ENCODE assay signal across 27 mouse cellular contexts in genomic region chr16:56490861-56491260, GRCm38 (mm10).
"Had no signal": no experiment of that assay in that cellular context is flagged by ENCODE, and none has a peak within 500 bp of the region (broad histone marks: within the 10 kb centered on the region; RNA-seq: fewer than 3 reads in every experiment).

No protein-coding gene starts in this region.

- H3K9me3 ChIP-seq: heart, embryonic 13.5 days; heart, embryonic 15.5 days; hindbrain, embryonic 13.5 days; hindbrain, embryonic 15.5 days; kidney, embryonic 15.5 days; limb, embryonic 12.5 days; limb, embryonic 15.5 days; liver, embryonic 12.5 days had no signal

- H3K4me3 ChIP-seq: heart, adult 2 months; heart, embryonic 13.5 days; heart, embryonic 15.5 days; hindbrain, embryonic 13.5 days; hindbrain, embryonic 15.5 days; kidney, embryonic 15.5 days; limb, embryonic 12.5 days; limb, embryonic 15.5 days; liver, embryonic 12.5 days had no signal

- H3K4me1 ChIP-seq: heart, embryonic 13.5 days; hindbrain, embryonic 13.5 days; hindbrain, embryonic 15.5 days; kidney, embryonic 15.5 days; limb, embryonic 12.5 days; limb, embryonic 15.5 days; liver, embryonic 12.5 days had no signal

- H3K27me3 ChIP-seq: heart, embryonic 13.5 days; heart, embryonic 15.5 days; hindbrain, embryonic 13.5 days; hindbrain, embryonic 15.5 days; kidney, embryonic 15.5 days; limb, embryonic 12.5 days; limb, embryonic 15.5 days; liver, embryonic 12.5 days had no signal

- H3K27ac ChIP-seq: heart, adult 2 months; heart, embryonic 13.5 days; heart, embryonic 15.5 days; hindbrain, embryonic 13.5 days; hindbrain, embryonic 15.5 days; hindbrain, postnatal 0 days; kidney, embryonic 15.5 days; kidney, postnatal 0 days; limb, embryonic 12.5 days; limb, embryonic 15.5 days; liver, embryonic 12.5 days; liver, embryonic 14.5 days had no signal

- DNase-seq: gastrocnemius, postnatal 14 days; gastrocnemius, postnatal 36 days; heart, adult 11 months; heart, adult 2 months; heart, postnatal 14 days; heart, postnatal 36 days; kidney, adult 11 months; kidney, adult 2 months; kidney, adult 9 months; kidney, postnatal 14 days; kidney, postnatal 36 days; layer of hippocampus, adult 9-11 months; layer of hippocampus, postnatal 36 days; left cerebral cortex, postnatal 4 days had no signal

- H3K36me3 ChIP-seq: heart, embryonic 13.5 days; heart, embryonic 15.5 days; hindbrain, embryonic 13.5 days; hindbrain, embryonic 15.5 days; kidney, embryonic 15.5 days; limb, embryonic 12.5 days; limb, embryonic 15.5 days; liver, embryonic 12.5 days had no signal

- H3K9ac ChIP-seq: heart, embryonic 13.5 days; heart, embryonic 15.5 days; hindbrain, embryonic 13.5 days; hindbrain, embryonic 15.5 days; kidney, embryonic 15.5 days; limb, embryonic 12.5 days; limb, embryonic 15.5 days; liver, embryonic 12.5 days; liver, embryonic 14.5 days had no signal

- ATAC-seq: hindbrain, postnatal 0 days; intestine, embryonic 16.5 days; liver, embryonic 12.5 days had no signal

- H3K4me2 ChIP-seq: heart, embryonic 11.5 days; heart, embryonic 13.5 days; heart, embryonic 15.5 days; hindbrain, embryonic 13.5 days; hindbrain, embryonic 15.5 days; kidney, embryonic 15.5 days; limb, embryonic 12.5 days; limb, embryonic 15.5 days; liver, embryonic 12.5 days had no signal
